Mouse (Mus musculus) forebrain, embryonic 14.5 days (tissue): Measurements from ENCODE around the gene Slc25a35. TPM values are rescaled to one million over a fixed set of nuclear protein-coding genes. Genes with fewer than 3 reads are reported as not detected.
A peak's percentile ranks its signal among the peaks of the same experiment; 100 is the strongest.
"Not testable (repeated sequence)": the region's sequence is repeated elsewhere in the genome, so short reads cannot be mapped to it uniquely, and the experiment has no call there.

ENCODE experiments used
- ATAC-seq: fragments of 200-750 bp; cut with Nextera tagmentation; 2 replicates; pipeline ENCODE4 v1.8.0; 2017; ENCODE audit warnings: mild to moderate bottlenecking, moderate library complexity
- DNase-seq: peaks from one replicate; pipeline ENCODE4 v3.0.0-alpha.2; 2015; ENCODE audit warnings: low spot score
- H3K27ac ChIP-seq: fragments of 300-500 bp; sonication (generic); 2 replicates; pipeline ENCODE4 v1.5.1; 2014; ENCODE audit warnings: low read depth, mild to moderate bottlenecking, control low read depth, low read length, moderate library complexity
- H3K27me3 ChIP-seq: fragments of 300-500 bp; sonication (generic); replicated peaks from 2 replicates; pipeline ENCODE4 v1.6.1; 2014; ENCODE audit warnings: low read length, control low read depth, mixed read lengths; ENCODE audit not compliant: control insufficient read depth, insufficient read depth
- H3K36me3 ChIP-seq: fragments of 300-500 bp; sonication (generic); 2 replicates; pipeline ENCODE4 v1.6.1; 2014; ENCODE audit warnings: low read length, control low read depth; ENCODE audit not compliant: control insufficient read depth, insufficient read depth
- H3K4me1 ChIP-seq: fragments of 300-500 bp; sonication (generic); 2 replicates; pipeline ENCODE4 v1.6.1; 2014; ENCODE audit warnings: antibody characterized with exemption, low read length, control low read depth; ENCODE audit not compliant: control insufficient read depth, insufficient read depth
- H3K4me2 ChIP-seq: fragments of 300-500 bp; sonication (generic); 2 replicates; pipeline ENCODE4 v1.6.1; 2014; ENCODE audit warnings: mild to moderate bottlenecking, control low read depth, low read length
- H3K4me3 ChIP-seq: fragments of 300-500 bp; sonication (generic); 2 replicates; pipeline ENCODE4 v1.5.1; 2014; ENCODE audit warnings: low read depth, low read length, control low read depth
- H3K9ac ChIP-seq: fragments of 300-500 bp; sonication (generic); 2 replicates; pipeline ENCODE4 v1.6.1; 2014; ENCODE audit warnings: mild to moderate bottlenecking, low read length, control low read depth, moderate library complexity
- H3K9me3 ChIP-seq: fragments of 300-500 bp; sonication (generic); replicated peaks from 2 replicates; pipeline ENCODE4 v1.6.1; 2016; ENCODE audit warnings: low read length, control low read depth, mixed read lengths; ENCODE audit not compliant: control insufficient read depth
- WGBS: fragments of 180-500 bp; shearing (Covaris S2); extraction: QIAGEN DNeasy Blood & Tissue Kit; methylation state at CpG from one replicate; pipeline ENCODE4 v1.1.7; 2014; 5-methylcytosine and 5-hydroxymethylcytosine counted together
- polyA plus RNA-seq: library from polyadenylated mRNA; unstranded; fragments of >200 nt; fragmentation: Nextera tagmentation; extraction: Ambion mirVana; gene quantifications from 2 replicates; pipeline ENCODE4 v1.2.1, GENCODE M21; 2014

Slc25a35 gene
- polyA plus RNA-seq, 1 experiment from 2014 or later, result 1.2 TPM

- Histone ChIP-seq H3K27ac (no peak overlapping the region), H3K36me3 (no peaks in the 10 kb centered on the region), H3K27me3 (peaks cover 18% of the 10 kb centered on the region), H3K4me1 (peaks cover 6% of the 10 kb centered on the region; the same call in 1 of the 2 replicates), H3K4me2 (no peak overlapping the region), H3K9ac (no peak overlapping the region), H3K9me3 (no peaks in the 10 kb centered on the region), H3K4me3 (no peak overlapping the region)
- DNase-seq (no peak), ATAC-seq (no peak)
- WGBS, result 47% methylated on average over 3 of the region's 3 CpGs
Measured at GRCm38 (mm10) chr11:68956107-68956506, 11.8 kb upstream of the Slc25a35 start.

GRCm38 (mm10) chr11:68956697-68957096 lies 11.2 kb upstream of the Slc25a35 start:
- no peak for DNase-seq
- WGBS, result 27% methylated on average over 13 of the region's 13 CpGs
- Histone ChIP-seq H3K9ac (no peak overlapping the region), H3K27me3 (peaks cover 18% of the 10 kb centered on the region), H3K4me3 (no peak overlapping the region), H3K4me1 (peaks cover 6% of the 10 kb centered on the region; the same call in 1 of the 2 replicates), H3K9me3 (no peaks in the 10 kb centered on the region), H3K27ac (peak overlapping the region; percentile 24; the same call in 1 of the 2 replicates), H3K36me3 (no peaks in the 10 kb centered on the region), H3K4me2 (no peak overlapping the region)
- ATAC-seq, result no peak

- no peak within 1 kb of the TSS for H3K4me3 ChIP-seq
- H3K36me3 ChIP-seq, result no peaks in the 10 kb centered on the region
- ATAC-seq, result no peak
- no peak within 1 kb of the TSS for H3K9ac ChIP-seq
- 33% methylated on average over 8 of the region's 8 CpGs for WGBS
- DNase-seq, result no peak
- no peaks in the 10 kb centered on the region for H3K9me3 ChIP-seq
- H3K27ac ChIP-seq, result peak within 1 kb of the TSS; percentile 24; the same call in 1 of the 2 replicates
- no peak within 1 kb of the TSS for H3K4me2 ChIP-seq
- peaks cover 18% of the 10 kb centered on the region for H3K27me3 ChIP-seq
- peaks cover 6% of the 10 kb centered on the region; the same call in 1 of the 2 replicates for H3K4me1 ChIP-seq
Measured at GRCm38 (mm10) chr11:68957308-68957707, 10.6 kb upstream of the Slc25a35 start, which contains the start of gene Arhgef15. TSS of gene Arhgef15 (minus strand) at chr11:68957480.

GRCm38 (mm10) chr11:68957971-68958370 lies 10.0 kb upstream of the Slc25a35 start:
- no peaks in the 10 kb centered on the region for H3K36me3 ChIP-seq
- WGBS, result 93% methylated on average over 1 of the region's 1 CpGs
- no peak overlapping the region for H3K4me3 ChIP-seq
- no peak overlapping the region for H3K4me2 ChIP-seq
- DNase-seq, result no peak
- H3K4me1 ChIP-seq, result peaks cover 6% of the 10 kb centered on the region; the same call in 1 of the 2 replicates
- H3K27ac ChIP-seq, result no peak overlapping the region
- no peak overlapping the region for H3K9ac ChIP-seq
- ATAC-seq, result no peak
- peaks cover 18% of the 10 kb centered on the region for H3K27me3 ChIP-seq
- no peaks in the 10 kb centered on the region for H3K9me3 ChIP-seq

GRCm38 (mm10) chr11:68961596-68961995 lies 6.3 kb upstream of the Slc25a35 start:
- Histone ChIP-seq H3K9me3 (no peaks in the 10 kb centered on the region), H3K9ac (no peak overlapping the region), H3K4me1 (no peaks in the 10 kb centered on the region), H3K27ac (no peak overlapping the region), H3K4me2 (no peak overlapping the region), H3K36me3 (no peaks in the 10 kb centered on the region), H3K4me3 (no peak overlapping the region), H3K27me3 (no peaks in the 10 kb centered on the region)
- 83% methylated on average over 3 of the region's 3 CpGs for WGBS
- DNase-seq, result no peak
- no peak for ATAC-seq

- not testable (repeated sequence) for H3K36me3 ChIP-seq, H3K4me3 ChIP-seq, H3K9me3 ChIP-seq, ATAC-seq, H3K4me1 ChIP-seq, DNase-seq, H3K9ac ChIP-seq, H3K27me3 ChIP-seq, H3K27ac ChIP-seq, H3K4me2 ChIP-seq
- 21% methylated on average over 11 of the region's 11 CpGs for WGBS
Measured at GRCm38 (mm10) chr11:68962159-68962558, 5.8 kb upstream of the Slc25a35 start.

- peaks cover 6% of the 10 kb centered on the region; the same call in 1 of the 2 replicates for H3K4me1 ChIP-seq
- H3K4me3 ChIP-seq, result no peak overlapping the region
- 71% methylated on average over 2 of the region's 2 CpGs for WGBS
- H3K27me3 ChIP-seq, result no peaks in the 10 kb centered on the region
- no peak overlapping the region for H3K27ac ChIP-seq
- H3K9me3 ChIP-seq, result no peaks in the 10 kb centered on the region
- no peak overlapping the region for H3K9ac ChIP-seq
- H3K4me2 ChIP-seq, result no peak overlapping the region
- DNase-seq, result no peak
- no peaks in the 10 kb centered on the region for H3K36me3 ChIP-seq
- ATAC-seq, result no peak
Measured at GRCm38 (mm10) chr11:68963405-68963804, 4.5 kb upstream of the Slc25a35 start.

GRCm38 (mm10) chr11:68965050-68965449 lies 2.9 kb upstream of the Slc25a35 start:
- DNase-seq (no peak), ATAC-seq (no peak)
- Histone ChIP-seq H3K27ac (no peak overlapping the region), H3K9ac (no peak overlapping the region), H3K9me3 (no peaks in the 10 kb centered on the region), H3K4me2 (no peak overlapping the region), H3K27me3 (no peaks in the 10 kb centered on the region), H3K36me3 (no peaks in the 10 kb centered on the region), H3K4me1 (peaks cover 7% of the 10 kb centered on the region; the same call in 1 of the 2 replicates), H3K4me3 (no peak overlapping the region)

GRCm38 (mm10) chr11:68965845-68966244 lies 2.1 kb upstream of the Slc25a35 start:
- WGBS, result 36% methylated on average over 3 of the region's 3 CpGs
- H3K27me3 ChIP-seq, result no peaks in the 10 kb centered on the region
- peaks cover 7% of the 10 kb centered on the region; the same call in 1 of the 2 replicates for H3K4me1 ChIP-seq
- H3K27ac ChIP-seq, result no peak overlapping the region
- H3K9ac ChIP-seq, result no peak overlapping the region
- H3K9me3 ChIP-seq, result no peaks in the 10 kb centered on the region
- DNase-seq (peak; percentile 75), ATAC-seq (no peak)
- no peak overlapping the region for H3K4me3 ChIP-seq
- H3K36me3 ChIP-seq, result no peaks in the 10 kb centered on the region
- H3K4me2 ChIP-seq, result no peak overlapping the region
